Mouse (Mus musculus): Measurements from ENCODE around the gene Map2k2.
"Not testable (repeated sequence)": the region's sequence is repeated elsewhere in the genome, so short reads cannot be mapped to it uniquely, and the experiment has no call there.

Gene Map2k2

DNA sequence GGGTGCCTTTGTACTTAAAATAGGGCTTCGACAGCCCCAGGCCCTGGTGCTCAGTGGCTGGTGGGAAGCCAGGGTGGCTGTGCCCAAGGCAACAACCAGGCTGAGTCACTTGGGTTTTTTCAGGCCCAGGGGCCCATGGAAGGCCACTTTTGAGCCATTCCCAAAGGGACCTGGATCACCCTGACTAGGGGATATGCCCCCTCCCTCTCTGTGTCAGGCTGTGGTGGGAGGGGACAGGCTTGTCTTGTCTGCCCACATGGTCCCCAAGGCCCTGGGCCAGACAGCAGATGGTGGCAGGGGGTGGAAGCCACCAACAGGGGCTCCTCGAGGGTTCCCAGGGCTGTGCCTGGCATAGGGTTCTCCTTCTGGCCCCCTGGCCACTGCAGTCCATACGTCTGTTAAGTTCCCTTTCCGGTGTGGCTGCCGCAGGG is 36.9 kb downstream of the Map2k2 start:
- DNase-seq (ENCODE audit: low spot score): peak; percentile 51

DNA sequence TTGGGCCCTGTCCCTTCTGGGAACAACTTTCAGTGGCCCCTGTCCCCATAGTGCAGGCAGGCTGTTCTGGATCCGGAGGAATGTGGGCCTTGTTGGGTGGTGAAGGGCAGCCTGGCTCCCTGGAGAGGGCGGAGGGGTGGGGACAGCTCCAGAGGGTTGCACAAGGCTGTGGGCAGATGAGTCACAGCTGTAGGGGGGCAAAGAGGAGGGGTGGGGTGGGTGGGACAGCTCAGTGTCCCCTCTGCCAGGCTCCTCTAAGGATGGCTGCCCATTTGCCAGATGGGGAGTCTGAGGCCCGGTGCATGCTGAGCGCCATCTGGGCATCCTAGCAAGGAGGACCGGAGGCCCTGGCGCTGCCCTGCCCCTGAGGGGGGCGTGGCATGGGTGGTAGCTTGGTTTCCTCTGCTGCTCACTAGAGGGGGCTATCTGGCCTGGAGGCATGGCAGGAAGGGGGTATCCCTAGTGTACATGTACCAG is 37.5 kb downstream of the Map2k2 start:
- DNase-seq (ENCODE audit: low spot score): peak; percentile 47

DNA sequence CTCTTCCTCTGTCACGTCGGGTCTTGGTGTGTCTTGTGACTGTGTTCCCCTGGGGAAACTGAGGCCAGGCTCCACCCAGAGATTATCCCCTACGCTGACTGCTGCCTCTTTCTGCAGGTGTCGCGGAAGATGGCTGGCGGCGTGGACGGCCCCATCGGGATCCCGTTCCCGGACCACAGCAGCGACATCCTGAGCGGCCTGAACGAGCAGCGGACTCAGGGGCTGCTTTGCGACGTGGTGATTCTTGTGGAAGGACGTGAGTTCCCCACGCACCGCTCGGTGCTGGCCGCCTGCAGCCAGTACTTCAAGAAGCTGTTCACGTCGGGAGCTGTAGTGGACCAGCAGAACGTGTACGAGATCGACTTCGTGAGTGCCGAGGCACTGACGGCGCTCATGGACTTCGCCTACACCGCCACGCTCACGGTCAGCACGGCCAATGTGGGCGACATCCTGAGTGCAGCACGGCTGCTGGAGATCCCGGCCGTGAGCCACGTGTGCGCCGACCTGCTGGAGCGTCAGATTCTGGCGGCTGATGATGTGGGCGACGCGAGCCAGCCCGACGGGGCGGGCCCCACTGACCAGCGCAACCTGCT is 38.2 kb downstream of the Map2k2 start:
- DNase-seq (ENCODE audit: low spot score): no peak

DNA sequence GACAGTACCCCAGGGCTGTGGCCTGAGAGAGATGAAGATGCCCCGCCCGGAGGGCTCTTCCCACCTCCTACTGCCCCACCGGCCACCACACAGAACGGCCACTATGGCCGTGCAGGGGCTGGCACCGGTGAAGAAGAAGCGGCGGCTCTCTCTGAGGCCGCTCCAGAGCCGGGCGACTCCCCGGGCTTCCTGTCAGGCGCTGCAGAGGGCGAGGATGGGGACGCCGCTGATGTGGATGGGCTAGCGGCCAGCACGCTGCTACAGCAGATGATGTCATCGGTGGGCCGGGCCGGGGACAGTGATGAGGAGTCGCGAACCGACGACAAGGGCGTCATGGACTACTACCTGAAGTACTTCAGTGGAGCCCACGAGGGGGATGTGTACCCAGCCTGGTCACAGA is 39.0 kb downstream of the Map2k2 start:
- DNase-seq (ENCODE audit: low spot score): peak; percentile 81

DNA sequence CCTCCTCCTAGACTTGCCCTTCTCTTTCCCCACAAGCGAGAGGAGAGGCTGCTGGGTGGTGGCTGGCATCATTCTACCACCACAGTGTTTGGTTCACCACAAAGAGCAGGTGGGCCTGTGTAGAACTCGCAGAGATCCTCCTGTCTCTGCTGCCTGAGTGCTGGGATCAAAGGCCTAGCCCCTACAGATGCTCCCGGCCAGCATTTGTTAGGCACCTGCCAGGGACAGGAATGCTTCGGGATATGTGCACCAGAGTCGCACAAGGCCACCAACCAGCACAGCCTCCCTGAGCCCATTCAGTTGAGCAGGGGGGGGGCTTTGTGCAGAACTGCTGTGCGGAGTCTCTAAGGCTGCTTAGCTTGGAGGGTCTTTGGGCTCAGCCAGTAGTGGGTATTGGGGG is 39.6 kb downstream of the Map2k2 start:
- no peak for DNase-seq (ENCODE audit: low spot score)

DNA sequence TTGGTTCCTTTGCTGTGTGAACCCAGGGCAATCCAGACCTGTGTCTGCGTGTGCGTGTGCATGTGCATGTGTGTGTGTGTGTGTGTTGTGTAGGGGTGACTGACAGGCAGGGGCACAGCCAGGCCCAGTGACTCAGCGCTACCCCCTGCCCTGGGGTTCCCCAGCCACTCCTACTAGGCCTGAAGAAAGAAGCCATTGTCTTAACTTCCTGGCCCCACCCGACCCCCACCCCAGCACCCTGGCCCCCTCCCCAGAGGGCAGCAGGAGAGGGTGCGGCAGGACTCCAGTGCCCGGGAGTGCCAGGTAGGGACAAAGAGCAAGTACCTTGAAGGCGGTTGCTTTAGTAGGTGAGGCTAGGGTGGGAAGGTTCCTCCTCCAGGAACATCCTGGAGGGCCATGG is 40.1 kb downstream of the Map2k2 start:
- DNase-seq (ENCODE audit: low spot score): peak; percentile 62

DNA sequence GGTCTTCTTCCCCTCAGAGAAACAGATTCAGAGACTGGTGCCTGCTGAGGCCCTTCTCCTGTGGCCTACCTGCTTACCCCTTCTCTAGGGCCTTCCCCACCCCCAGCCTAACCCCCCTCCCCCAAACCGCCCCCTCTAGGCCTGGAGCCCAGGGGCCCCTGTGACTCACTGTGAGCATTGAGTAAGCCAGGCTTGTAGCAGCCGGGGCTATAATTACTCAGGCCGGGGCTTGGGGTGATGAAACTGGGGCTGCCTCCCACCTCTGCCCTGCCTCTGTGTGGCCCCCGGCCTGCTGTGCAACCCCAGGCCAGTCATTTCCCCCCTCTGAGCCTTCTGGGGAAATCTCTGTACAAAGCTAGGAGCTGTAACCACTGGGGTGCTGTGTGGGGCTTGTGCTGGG is 40.6 kb downstream of the Map2k2 start:
- no peak for DNase-seq (ENCODE audit: low spot score)

DNA sequence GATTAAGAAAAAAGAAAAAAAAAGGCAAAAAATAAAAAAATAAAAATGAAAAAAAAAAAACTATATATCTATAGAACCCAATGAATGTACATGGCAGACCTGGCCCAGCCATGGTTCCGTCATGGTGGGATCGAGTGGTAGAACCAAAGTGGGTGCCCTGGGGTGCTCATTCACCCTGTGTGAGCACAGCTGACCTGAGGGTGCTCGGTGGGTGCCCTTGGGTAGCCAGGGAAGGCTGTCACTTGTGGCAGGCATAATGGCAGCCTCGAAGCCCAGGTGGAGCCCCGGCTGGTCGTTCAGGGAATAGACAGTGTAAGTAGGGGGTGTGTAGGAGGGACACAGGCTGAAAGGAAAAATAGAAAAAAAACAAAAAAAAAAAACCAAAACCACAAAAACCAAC is 45.5 kb downstream of the Map2k2 start:
- no peak for DNase-seq (ENCODE audit: low spot score)

DNA sequence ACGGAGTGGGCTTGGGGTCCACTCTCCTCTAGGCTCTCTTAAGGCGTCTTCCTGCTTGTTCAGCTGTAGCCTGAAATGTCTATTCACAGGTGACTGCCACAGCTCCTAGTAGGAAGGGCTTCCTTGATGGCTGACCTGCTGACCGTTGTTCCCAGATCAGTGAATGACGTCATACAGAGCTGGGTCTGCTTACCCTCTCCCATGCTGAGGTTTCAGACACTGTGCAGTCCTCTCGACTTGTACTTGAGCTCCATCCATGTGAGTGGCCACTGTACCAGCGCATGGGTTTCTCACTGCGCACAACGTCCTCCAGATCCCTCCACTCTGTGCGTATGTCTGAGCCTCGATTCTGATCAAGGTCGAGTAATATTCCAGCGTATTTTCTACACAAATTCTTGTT is 46.9 kb downstream of the Map2k2 start:
- peak; percentile 58 for DNase-seq (ENCODE audit: low spot score)

DNA sequence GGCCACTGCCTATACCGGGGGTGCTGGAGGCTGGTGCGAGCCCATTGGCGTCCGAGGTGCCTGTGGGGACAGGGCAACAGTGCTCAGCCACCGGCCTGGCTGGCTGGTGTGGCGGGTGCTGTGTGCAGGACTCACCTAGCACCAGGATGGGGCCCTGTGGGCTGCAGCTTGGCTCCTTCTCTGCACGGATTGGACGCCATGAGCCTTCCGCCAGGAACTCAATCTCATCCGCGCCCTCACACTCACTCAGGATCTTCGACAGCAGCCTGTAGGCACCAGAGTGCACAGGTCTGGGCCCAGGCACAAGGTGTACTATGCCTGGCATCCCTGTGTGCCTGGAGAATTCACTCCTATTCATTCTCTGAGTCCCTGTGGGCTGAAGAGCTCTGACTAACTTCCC is 48.6 kb downstream of the Map2k2 start:
- no peak for DNase-seq (ENCODE audit: low spot score)

DNA sequence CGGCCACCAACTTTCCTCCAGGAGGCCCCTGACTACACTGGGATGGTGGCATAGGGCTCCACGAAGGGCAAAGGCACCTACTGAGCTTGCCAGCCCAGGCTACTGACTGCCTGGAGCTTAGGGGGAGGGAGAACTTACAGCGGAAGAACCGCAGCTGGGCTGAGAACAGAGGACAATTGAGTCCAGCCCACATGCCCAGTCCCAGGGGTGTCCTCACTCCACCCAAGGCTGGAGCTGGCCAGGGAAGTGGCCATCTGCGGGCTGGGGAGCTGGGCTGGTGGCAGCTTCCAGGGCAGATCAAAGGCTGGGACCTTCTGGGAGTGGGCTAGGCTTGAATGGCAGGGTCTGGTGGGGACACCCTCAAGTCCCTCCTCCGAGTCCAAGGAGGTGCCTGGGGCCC is 49.0 kb downstream of the Map2k2 start:
- DNase-seq (ENCODE audit: low spot score): peak; percentile 73

DNA sequence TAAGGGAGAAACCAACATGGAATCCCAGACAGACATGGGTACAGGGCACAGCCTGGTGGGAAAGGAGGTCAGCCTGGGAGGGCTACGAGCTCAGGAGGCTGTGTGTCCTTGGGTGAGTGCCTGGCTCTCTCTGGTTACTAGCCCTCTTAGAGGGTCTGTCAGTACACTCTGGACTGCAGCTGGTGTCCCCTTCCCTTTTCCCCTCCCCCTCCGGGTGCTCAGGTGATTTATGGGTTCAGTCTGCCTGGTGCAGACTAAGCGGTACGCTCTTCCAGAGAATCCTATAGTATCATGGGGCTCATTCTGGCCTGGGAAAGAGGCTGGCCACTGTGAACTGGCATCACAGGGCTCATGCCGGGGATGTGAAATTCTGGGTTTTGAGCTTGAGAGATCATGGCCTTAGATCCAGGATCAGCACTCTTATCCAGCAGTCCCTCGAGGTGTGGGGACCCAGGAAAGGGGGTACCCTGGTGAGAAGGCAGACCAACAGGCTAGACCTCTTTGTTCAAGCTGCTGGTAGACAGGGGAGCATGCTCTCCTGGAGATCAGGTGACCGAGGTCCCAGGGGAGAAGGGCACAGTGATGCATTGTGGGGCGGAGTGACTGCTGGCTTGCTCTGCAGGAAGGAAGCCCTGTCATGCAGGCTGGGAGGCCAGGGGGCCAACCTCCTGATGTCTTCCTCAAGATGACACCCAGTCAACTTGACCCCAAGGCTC is 56.0 kb downstream of the Map2k2 start:
- DNase-seq (ENCODE audit: low spot score): no peak

DNA sequence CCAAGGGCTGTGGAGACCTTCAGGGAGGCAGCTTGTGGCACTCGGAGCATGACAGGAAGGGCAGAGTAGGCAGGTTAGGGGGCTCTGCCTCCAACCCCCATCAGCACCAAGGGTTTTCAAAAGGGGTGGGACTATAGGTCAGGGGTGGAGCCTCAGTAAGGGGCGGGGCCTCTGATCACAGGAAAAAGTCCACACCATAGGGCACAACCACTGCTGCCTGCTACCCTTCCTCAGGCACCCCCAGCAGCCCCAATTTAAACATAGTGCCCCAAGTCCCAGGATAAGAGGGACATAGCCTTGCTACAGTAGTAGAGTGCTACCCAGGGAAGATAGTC is 56.6 kb downstream of the Map2k2 start:
- no peak for DNase-seq (ENCODE audit: low spot score)

DNA sequence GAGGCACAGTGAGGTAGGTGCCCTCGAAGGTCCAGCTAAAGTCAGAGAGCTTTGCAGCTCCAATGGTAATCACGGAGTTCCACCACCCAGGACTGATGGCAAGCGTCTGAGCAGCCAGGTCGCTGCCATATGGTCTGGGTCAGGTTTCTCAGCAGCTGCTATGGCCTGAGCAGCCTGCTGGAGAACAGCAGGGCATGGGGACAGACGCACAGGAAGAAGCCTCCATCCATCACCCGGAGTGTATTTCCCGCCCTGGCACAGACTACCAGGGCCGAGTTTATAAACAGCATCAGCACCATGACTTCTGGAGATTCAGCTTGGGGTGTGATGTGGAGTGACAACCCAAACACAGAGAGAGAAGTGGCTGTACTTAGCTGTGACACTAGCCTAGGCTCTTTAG is 59.4 kb downstream of the Map2k2 start:
- DNase-seq (ENCODE audit: low spot score): no peak

DNA sequence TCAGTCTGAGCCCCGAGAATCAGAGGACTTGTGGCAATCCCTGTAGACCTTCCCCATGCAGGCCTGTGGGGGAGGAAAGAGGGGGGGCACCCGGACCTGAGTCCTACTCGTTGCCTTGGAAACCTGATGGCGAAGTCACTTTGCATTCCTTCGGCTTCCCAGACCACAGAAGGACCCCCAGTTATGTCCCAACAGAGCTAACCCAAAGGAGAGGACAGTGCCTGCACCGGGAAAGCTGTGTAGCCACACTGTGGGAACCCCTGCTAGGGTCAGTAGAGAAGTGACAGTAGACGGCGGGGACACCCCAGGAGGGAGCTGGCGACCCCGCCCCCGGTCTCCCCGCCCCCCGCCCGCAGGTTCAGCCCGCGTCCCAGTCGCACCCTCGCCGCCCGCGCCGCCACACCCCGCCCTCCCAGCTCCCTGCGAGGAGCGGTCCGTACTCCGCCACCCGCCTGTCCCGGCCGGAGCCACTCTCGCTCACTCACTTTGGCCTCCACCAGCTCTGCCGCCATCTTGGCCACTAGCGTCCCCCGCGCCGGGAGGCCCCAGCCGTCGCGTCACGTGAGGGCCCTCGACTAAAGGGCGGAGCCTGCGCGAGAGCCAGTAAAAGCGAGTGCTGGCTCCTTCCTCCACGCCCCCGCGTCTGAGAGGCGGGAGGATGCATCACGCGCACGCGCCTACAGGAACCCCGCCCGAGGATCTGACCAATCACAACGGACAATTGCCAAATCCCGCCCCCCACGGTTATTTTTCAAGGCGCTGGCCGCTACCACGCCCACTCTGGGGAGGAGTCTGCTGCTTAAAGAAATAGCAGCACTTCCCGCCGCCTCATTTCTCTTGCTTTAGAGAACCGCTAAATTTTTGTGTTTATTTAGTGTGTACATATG is 61.7 kb downstream of the Map2k2 start, which contains the start of gene Pias4:
TSS of gene Pias4 (minus strand) at position 724 of the 887 bp plus-strand sequence.
- DNase-seq (ENCODE audit: low spot score): peak; percentile 100

DNA sequence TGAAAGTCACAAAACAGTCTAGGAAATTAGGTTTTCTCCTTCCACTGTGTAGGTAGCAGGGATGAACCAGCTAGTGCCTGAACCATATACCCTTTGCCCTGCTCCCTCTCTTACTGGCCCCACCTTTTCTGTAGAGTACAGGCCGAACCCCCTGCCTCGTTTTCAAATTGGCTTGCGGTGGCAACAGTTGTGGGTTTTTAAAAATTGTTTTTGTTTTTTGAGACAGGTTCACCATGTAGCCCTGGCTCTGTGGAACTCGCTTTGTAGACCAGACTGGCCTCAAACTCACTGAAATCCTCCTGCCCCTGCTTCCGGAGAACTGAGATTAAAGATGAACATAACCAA is 62.3 kb downstream of the Map2k2 start:
- DNase-seq (ENCODE audit: low spot score): no peak

DNA sequence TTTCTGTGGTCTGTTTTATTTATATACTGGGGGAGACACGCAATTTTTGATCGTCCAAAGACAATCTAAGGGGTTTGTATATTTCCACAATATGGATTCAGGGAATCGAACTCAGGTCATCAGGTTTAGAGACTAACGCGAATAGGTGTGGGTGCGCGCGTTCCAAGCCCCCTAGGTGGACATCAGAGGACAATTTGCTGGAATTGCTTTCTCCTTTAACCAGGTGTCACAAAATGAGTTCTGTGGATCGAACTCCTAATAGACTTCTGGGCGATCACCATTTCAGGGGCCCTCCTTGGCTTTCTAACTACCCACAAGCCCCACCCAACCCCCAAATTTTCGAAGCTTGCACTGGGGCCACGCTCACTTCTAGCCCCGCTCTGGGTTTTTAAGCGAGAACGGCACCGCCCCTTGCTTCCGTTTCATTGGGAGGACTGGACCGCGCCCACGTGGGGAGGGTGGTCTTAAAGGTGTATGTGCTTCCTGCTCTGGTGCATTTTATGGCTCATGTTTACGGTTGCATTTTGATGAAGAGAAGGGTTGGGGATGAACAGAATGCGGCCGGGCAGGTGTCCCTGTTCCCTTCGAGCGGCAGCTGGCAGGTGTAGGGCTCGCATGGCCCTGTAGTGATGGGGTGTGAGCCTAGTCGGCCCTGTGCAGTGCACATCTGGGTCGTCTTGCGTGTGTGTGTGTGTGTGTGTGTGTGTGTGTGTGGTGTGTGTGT is 63.0 kb downstream of the Map2k2 start:
- DNase-seq (ENCODE audit: low spot score): peak; percentile 87

DNA sequence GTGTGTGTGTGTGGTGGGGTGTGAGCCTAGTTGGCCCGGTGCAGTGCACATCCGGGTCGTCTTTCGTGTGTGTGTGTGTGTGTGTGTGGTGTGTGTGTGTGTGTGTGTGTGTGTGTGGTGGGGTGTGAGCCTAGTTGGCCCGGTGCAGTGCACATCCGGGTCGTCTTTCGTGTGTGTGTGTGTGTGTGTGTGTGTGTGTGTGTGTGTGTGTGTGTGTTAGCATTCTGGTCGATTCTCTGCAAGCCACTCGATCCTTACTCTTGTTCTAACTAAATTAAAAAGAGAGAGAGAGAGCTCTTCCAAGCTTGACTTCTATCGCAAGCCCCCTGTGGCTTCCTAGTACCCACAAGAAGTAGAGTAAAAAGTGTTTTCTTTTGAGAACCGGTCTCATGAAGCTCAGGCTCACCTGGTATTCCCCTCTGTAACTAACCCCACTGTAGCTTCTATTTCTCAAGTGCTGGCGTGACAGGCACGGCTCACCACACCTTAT is 63.7 kb downstream of the Map2k2 start:
- peak; percentile 61 for DNase-seq (ENCODE audit: low spot score)

DNA sequence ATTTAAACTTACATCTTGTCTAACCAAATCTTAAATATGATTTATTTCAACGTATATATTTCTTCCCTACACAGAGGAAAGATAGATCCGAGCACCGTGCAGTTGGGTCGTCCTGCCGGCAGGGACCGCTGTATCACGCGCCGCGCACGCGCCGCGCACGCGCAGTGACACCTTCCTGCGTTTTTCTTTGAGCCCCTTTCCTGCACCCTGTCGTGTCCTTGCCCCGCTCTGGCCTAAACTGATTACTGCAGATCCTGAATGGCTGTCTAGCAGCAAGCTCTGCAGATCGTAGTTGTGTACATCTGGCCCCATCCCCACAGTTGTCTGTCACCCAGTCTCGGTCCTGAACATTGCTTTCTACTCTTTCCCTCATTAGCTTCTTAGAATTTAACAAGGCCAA is 67.4 kb downstream of the Map2k2 start:
- no peak for DNase-seq (ENCODE audit: low spot score)

DNA sequence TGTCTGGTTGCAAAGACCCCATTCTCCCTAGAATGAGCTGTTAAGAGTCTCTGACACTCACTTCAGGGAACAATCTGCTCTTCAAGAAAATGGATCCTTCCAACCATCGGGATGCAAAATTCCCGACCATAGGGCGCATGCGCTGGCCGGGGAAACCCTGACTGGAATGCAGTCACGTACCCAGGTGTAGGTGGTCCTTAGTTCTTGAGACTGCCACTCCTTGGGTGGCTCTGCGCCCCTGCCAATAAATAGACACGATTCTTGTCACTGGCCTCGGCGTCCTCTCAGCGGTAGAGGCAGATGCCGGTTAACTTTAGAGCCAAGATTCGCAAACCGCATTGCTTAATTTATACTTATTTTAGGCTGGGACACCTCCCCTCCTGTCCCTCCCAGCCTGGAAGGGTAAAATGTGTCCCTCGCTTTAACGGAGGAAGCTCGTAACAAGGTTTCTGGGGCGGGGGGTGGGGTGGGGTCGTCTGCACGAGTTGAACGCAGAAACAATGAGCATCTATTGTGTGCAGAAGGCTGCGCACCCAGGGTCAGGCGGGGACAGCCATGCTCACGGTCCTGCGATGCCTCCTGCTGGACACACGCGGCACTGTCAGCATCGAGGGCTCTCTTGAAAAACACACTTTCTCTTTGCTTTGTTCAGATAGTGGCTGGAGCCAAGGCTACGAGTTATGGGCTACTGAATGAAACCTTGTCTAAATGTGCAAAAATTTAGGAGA is 69.1 kb downstream of the Map2k2 start:
- DNase-seq (ENCODE audit: low spot score): peak; percentile 94

DNA sequence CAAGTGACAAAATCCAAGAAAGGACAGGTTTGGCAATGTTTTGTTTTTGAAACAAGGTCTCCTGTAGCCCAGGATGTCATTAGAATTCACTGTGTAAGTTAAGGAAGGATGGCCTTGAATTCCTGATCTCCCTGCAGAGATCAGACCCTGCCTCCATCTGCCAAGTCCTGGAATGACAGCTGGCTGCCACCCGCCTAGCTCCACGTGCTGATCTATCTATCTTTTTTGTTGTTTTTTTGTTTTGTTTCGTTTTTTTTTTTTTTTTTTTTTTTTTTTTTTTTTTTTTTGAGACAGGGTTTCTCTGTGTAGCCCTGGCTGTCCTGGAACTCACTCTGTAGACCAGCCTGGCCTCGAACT is 69.6 kb downstream of the Map2k2 start:
- not testable (repeated sequence) for DNase-seq (ENCODE audit: low spot score)

Data from MN1 (cell line).